Mouse (Mus musculus) stomach, postnatal 0 days (tissue): ENCODE data around the gene Twist1. TPM values are rescaled to one million over a fixed set of nuclear protein-coding genes. Genes with fewer than 3 reads are reported as not detected.

Experiments
- ATAC-seq: fragments of 200-750 bp; cut with Nextera tagmentation; 2 replicates; pipeline ENCODE4 v1.8.0; 2017; ENCODE audit not compliant: low FRiP score, low TSS enrichment
- DNase-seq: peaks from one replicate; pipeline ENCODE4 v3.0.0-alpha.2; 2016; ENCODE audit warnings: low spot score
- H3K27ac ChIP-seq: fragments of 300-500 bp; sonication (generic); replicated peaks from 2 replicates; pipeline ENCODE4 v1.5.1; 2014; ENCODE audit warnings: mild to moderate bottlenecking, control low read depth
- H3K27me3 ChIP-seq: fragments of 300-500 bp; sonication (generic); 2 replicates; pipeline ENCODE4 v1.6.1; 2014; ENCODE audit warnings: low read length; ENCODE audit not compliant: control insufficient read depth, insufficient read depth
- H3K36me3 ChIP-seq: fragments of 300-500 bp; sonication (generic); 2 replicates; pipeline ENCODE4 v1.6.1; 2014; ENCODE audit warnings: low read length, mixed read lengths; ENCODE audit not compliant: control insufficient read depth, insufficient read depth
- H3K4me1 ChIP-seq: fragments of 300-500 bp; sonication (generic); replicated peaks from 2 replicates; pipeline ENCODE4 v1.6.1; 2014; ENCODE audit warnings: antibody characterized with exemption; ENCODE audit not compliant: control insufficient read depth, insufficient read depth
- H3K4me2 ChIP-seq: fragments of 300-500 bp; sonication (generic); replicated peaks from 2 replicates; pipeline ENCODE4 v1.6.1; 2014; ENCODE audit warnings: low read depth, mild to moderate bottlenecking, control low read depth, moderate library complexity
- H3K4me3 ChIP-seq: fragments of 300-500 bp; sonication (generic); 2 replicates; pipeline ENCODE4 v1.5.1; 2014; ENCODE audit warnings: low read depth, low read length, control low read depth
- H3K9ac ChIP-seq: fragments of 300-500 bp; sonication (generic); 2 replicates; pipeline ENCODE4 v1.6.1; 2014; ENCODE audit warnings: mild to moderate bottlenecking, low read length, control low read depth, mixed read lengths
- H3K9me3 ChIP-seq: fragments of 300-500 bp; sonication (generic); 2 replicates; pipeline ENCODE4 v1.6.1; 2016; ENCODE audit warnings: low read length; ENCODE audit not compliant: control insufficient read depth
- CTCF ChIP-seq: IDR thresholded peaks from 2 replicates; pipeline ENCODE4 v1.5.1; 2016; ENCODE audit warnings: antibody characterized with exemption, low read depth, mild to moderate bottlenecking, moderate library complexity
- EP300 ChIP-seq: optimal IDR thresholded peaks from 2 replicates; pipeline ENCODE3; 2016; ENCODE audit warnings: antibody characterized with exemption
- WGBS: fragments of 180-500 bp; shearing (Covaris S2); extraction: QIAGEN DNeasy Blood & Tissue Kit; methylation state at CpG from one replicate; pipeline ENCODE4 v1.1.7; 2014; 5-methylcytosine and 5-hydroxymethylcytosine counted together
- polyA plus RNA-seq: library from polyadenylated mRNA; unstranded; fragments of >200 nt; fragmentation: Nextera tagmentation; extraction: Ambion mirVana; gene quantifications from 2 replicates; pipeline ENCODE4 v1.2.1, GENCODE M21; 2015

The Twist1 gene
- polyA plus RNA-seq, 1 experiment from 2014 or later = 2.9 TPM

- TF ChIP-seq CTCF = no peak
- TF ChIP-seq EP300 = no peak
- ATAC-seq (no peak), DNase-seq (no peak)
- Histone ChIP-seq H3K9me3 (no peaks in the 10 kb centered on the region), H3K36me3 (no peaks in the 10 kb centered on the region), H3K4me2 (no peak overlapping the region), H3K4me1 (no peaks in the 10 kb centered on the region), H3K4me3 (no peak overlapping the region), H3K27me3 (peaks cover 16% of the 10 kb centered on the region; the same call in 1 of the 2 replicates), H3K9ac (no peak overlapping the region), H3K27ac (no peak overlapping the region)
- 25% methylated on average over 3 of the region's 3 CpGs for WGBS
These were observed 2.4 kb downstream of the Twist1 start for GRCm38 (mm10) chr12:33959846-33960245.

GRCm38 (mm10) chr12:33961013-33961412 is 3.5 kb downstream of the Twist1 start:
- H3K4me3 ChIP-seq = no peak overlapping the region
- H3K4me1 ChIP-seq = no peaks in the 10 kb centered on the region
- H3K4me2 ChIP-seq = no peak overlapping the region
- ATAC-seq (no peak), DNase-seq (no peak)
- H3K9ac ChIP-seq = no peak overlapping the region
- H3K27ac ChIP-seq = no peak overlapping the region
- 49% methylated on average over 5 of the region's 5 CpGs for WGBS
- H3K36me3 ChIP-seq = no peaks in the 10 kb centered on the region
- peaks cover 12% of the 10 kb centered on the region; the same call in 1 of the 2 replicates for H3K27me3 ChIP-seq
- no peaks in the 10 kb centered on the region for H3K9me3 ChIP-seq
- TF ChIP-seq CTCF = no peak
- TF ChIP-seq EP300 = no peak

DNA sequence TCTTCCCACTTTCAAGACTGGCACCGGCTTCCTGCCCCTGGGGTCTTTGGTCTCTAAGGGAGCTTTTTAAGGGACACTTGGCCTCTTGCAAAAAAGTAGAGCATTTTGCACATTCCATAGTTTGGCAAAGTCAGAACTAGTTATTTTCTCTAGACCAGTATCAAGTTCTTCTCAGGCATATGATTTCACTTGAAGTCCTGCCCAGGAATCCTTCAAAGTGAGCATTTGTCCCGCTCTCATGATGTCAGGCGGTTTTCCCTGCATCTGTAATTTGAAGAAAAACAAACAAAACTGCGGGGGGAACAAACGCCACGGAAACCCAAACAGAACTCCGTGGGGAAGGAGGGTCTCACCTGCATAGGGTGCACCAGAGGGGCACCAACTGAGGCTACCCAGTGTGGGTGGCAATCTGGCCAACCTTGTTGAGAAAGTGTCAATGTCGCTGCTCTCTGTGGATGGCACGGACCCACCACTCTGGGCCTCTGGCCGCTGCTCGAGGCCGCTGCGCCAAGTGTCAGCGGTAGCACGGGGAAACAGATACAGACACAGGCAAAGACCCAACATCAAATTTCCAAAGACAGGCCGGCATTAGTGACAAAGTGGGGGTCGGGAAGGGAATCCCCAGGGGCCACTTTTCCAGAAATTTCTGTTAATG is 4.8 kb downstream of the Twist1 start:
- no peak overlapping the region for H3K4me3 ChIP-seq
- ATAC-seq = no peak
- no peaks in the 10 kb centered on the region for H3K36me3 ChIP-seq
- no peak overlapping the region for H3K4me2 ChIP-seq
- H3K27me3 ChIP-seq = peaks cover 12% of the 10 kb centered on the region; the same call in 1 of the 2 replicates
- 29% methylated on average over 17 of the region's 17 CpGs for WGBS
- no peaks in the 10 kb centered on the region for H3K4me1 ChIP-seq
- H3K9ac ChIP-seq = no peak overlapping the region
- no peaks in the 10 kb centered on the region for H3K9me3 ChIP-seq
- no peak overlapping the region for H3K27ac ChIP-seq
- no peak for DNase-seq
- no peak for TF ChIP-seq CTCF

DNA sequence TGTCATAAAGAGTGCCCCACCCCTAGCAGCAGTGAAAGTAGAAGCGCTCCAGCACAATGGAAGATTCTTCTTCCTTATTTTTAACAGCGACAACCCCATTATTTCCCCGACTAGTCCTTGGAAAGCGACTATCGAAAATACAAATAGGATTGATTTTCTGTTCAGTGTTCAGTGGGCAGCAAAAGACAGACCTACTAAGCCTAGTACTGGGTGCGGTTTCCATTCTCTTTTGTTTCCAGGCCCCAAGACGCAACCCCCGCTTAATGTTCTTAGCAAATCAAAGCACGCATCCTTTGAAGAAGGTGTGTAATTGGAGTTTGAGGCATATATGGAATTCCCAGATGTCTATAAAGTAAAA is 5.3 kb downstream of the Twist1 start:
- DNase-seq (no peak), ATAC-seq (no peak)
- Histone ChIP-seq H3K4me3 (no peak overlapping the region), H3K9ac (no peak overlapping the region), H3K4me1 (no peaks in the 10 kb centered on the region), H3K9me3 (no peaks in the 10 kb centered on the region), H3K36me3 (no peaks in the 10 kb centered on the region), H3K27ac (no peak overlapping the region), H3K4me2 (no peak overlapping the region), H3K27me3 (peaks cover 12% of the 10 kb centered on the region; the same call in 1 of the 2 replicates)
- 35% methylated on average over 9 of the region's 9 CpGs for WGBS
- TF ChIP-seq EP300 = no peak
- no peak for TF ChIP-seq CTCF

GRCm38 (mm10) chr12:33963671-33964369 is 6.3 kb downstream of the Twist1 start:
- no peak for ATAC-seq
- Histone ChIP-seq H3K9ac (no peak overlapping the region), H3K9me3 (no peaks in the 10 kb centered on the region), H3K4me3 (no peak overlapping the region), H3K36me3 (no peaks in the 10 kb centered on the region), H3K4me1 (no peaks in the 10 kb centered on the region; the same call in 1 of the 2 replicates), H3K27me3 (peaks cover 14% of the 10 kb centered on the region), H3K27ac (no peak overlapping the region), H3K4me2 (no peak overlapping the region)
- DNase-seq = no peak
- TF ChIP-seq CTCF (no peak), EP300 (no peak)
- WGBS = 33% methylated on average over 15 of the region's 15 CpGs

DNA sequence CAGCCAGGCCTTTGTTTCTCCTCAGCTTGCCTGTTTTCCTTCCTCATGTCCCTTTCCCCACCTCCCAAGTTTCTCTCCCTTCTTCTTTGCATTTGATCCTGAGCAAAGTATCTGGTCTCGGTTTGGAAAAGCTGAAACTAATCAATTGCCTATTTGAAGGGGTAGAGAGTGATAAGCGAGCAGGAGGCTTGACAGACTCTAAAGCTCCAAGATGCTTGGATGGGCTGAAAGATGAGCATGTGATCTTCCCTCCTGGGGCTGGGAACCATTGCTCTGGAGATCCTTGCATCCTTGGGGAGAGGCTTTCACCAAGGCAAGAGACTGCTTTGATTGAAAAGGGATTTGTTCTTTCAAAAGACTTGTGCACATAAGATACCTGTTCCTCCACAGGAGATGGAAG is 7.0 kb downstream of the Twist1 start:
- Histone ChIP-seq H3K4me2 (no peak overlapping the region), H3K9ac (no peak overlapping the region), H3K27ac (no peak overlapping the region), H3K27me3 (peaks cover 12% of the 10 kb centered on the region), H3K36me3 (no peaks in the 10 kb centered on the region), H3K4me3 (no peak overlapping the region), H3K9me3 (no peaks in the 10 kb centered on the region), H3K4me1 (no peaks in the 10 kb centered on the region; the same call in 1 of the 2 replicates)
- 62% methylated on average over 2 of the region's 2 CpGs for WGBS
- no peak for DNase-seq
- TF ChIP-seq CTCF = no peak
- no peak for TF ChIP-seq EP300
- ATAC-seq = no peak
